Mouse (Mus musculus): ENCODE results near the gene Prr5. TPM values are rescaled to one million over a fixed set of nuclear protein-coding genes. Genes with fewer than 3 reads are reported as not detected.

The Prr5 gene
- 21.0 and 21.4 TPM in 2 replicates for polyA plus RNA-seq (2016; fragmentation: Nextera tagmentation; extraction: Ambion mirVana)

GRCm38 (mm10) chr15:84668938-84669747, at the start of gene Prr5:
TSS of gene Prr5 (plus strand) at chr15:84669620.
- Histone ChIP-seq H3K27ac (no peak within 1 kb of the TSS), H3K9ac (no peak within 1 kb of the TSS), H3K36me3 (no peaks in the 10 kb centered on the region), H3K27me3 (replicated peaks) (peaks cover 10% of the 10 kb centered on the region), H3K9me3 (no peaks in the 10 kb centered on the region), H3K4me2 (replicated peaks) (no peak within 1 kb of the TSS), H3K4me3 (no peak within 1 kb of the TSS), H3K4me1 (peaks cover 28% of the 10 kb centered on the region)
- 80% methylated on average over 14 of the region's 14 CpGs for WGBS
- no peak for ATAC-seq (ENCODE audit: low FRiP score, low read depth)

- Histone ChIP-seq H3K9me3 (no peaks in the 10 kb centered on the region), H3K36me3 (no peaks in the 10 kb centered on the region), H3K4me1 (peaks cover 24% of the 10 kb centered on the region), H3K27ac (no peak overlapping the region), H3K9ac (no peak overlapping the region), H3K4me3 (no peak overlapping the region), H3K4me2 (replicated peaks) (no peak overlapping the region), H3K27me3 (replicated peaks) (0 out of 2 replicates have a peak, but pooled peaks cover 4% of the 10 kb centered on the region)
- 59% methylated on average over 3 of the region's 3 CpGs for WGBS
- ATAC-seq (ENCODE audit: low FRiP score, low read depth), result no peak
Measured at GRCm38 (mm10) chr15:84620028-84620427, 49.4 kb upstream of the Prr5 start.

- no peaks in the 10 kb centered on the region for H3K27me3 ChIP-seq (replicated peaks)
- H3K4me3 ChIP-seq, result no peak overlapping the region
- H3K27ac ChIP-seq, result no peak overlapping the region
- 31% methylated on average over 14 of the region's 14 CpGs for WGBS
- peak; percentile 63; the same call in 1 of the 2 replicates for ATAC-seq (ENCODE audit: low FRiP score, low read depth)
- no peaks in the 10 kb centered on the region for H3K9me3 ChIP-seq
- no peak overlapping the region for H3K9ac ChIP-seq
- H3K36me3 ChIP-seq, result no peaks in the 10 kb centered on the region
- peaks cover 38% of the 10 kb centered on the region for H3K4me1 ChIP-seq
- H3K4me2 ChIP-seq (replicated peaks), result peak overlapping the region; percentile 44
Measured at GRCm38 (mm10) chr15:84621722-84622428, 47.5 kb upstream of the Prr5 start.

- ATAC-seq (ENCODE audit: low FRiP score, low read depth), result no peak
- 62% methylated on average over 9 of the region's 9 CpGs for WGBS
- Histone ChIP-seq H3K27me3 (replicated peaks) (no peaks in the 10 kb centered on the region), H3K4me1 (peaks cover 44% of the 10 kb centered on the region), H3K27ac (no peak overlapping the region), H3K36me3 (no peaks in the 10 kb centered on the region), H3K9ac (no peak overlapping the region), H3K4me2 (replicated peaks) (no peak overlapping the region), H3K9me3 (no peaks in the 10 kb centered on the region), H3K4me3 (no peak overlapping the region)
Measured at GRCm38 (mm10) chr15:84624870-84625269, 44.5 kb upstream of the Prr5 start.

- peak; percentile 25; the same call in 1 of the 2 replicates for ATAC-seq (ENCODE audit: low FRiP score, low read depth)
- Histone ChIP-seq H3K27me3 (replicated peaks) (no peaks in the 10 kb centered on the region), H3K36me3 (no peaks in the 10 kb centered on the region), H3K27ac (no peak overlapping the region), H3K4me1 (peaks cover 42% of the 10 kb centered on the region), H3K4me3 (no peak overlapping the region), H3K4me2 (replicated peaks) (no peak overlapping the region), H3K9me3 (no peaks in the 10 kb centered on the region), H3K9ac (no peak overlapping the region)
- 71% methylated on average over 6 of the region's 6 CpGs for whole genome bisulfite sequencing
Measured at GRCm38 (mm10) chr15:84625712-84626414, 43.6 kb upstream of the Prr5 start.

- no peaks in the 10 kb centered on the region for H3K9me3 ChIP-seq
- no peaks in the 10 kb centered on the region for H3K27me3 ChIP-seq (replicated peaks)
- H3K4me1 ChIP-seq, result peaks cover 31% of the 10 kb centered on the region
- H3K4me2 ChIP-seq (replicated peaks), result no peak overlapping the region
- H3K9ac ChIP-seq, result no peak overlapping the region
- 69% methylated on average over 5 of the region's 5 CpGs for WGBS
- H3K36me3 ChIP-seq, result no peaks in the 10 kb centered on the region
- H3K4me3 ChIP-seq, result no peak overlapping the region
- no peak overlapping the region for H3K27ac ChIP-seq
- ATAC-seq (ENCODE audit: low FRiP score, low read depth), result no peak
Measured at GRCm38 (mm10) chr15:84627308-84627707, 42.1 kb upstream of the Prr5 start.

GRCm38 (mm10) chr15:84629680-84630079, 39.7 kb upstream of the Prr5 start:
- 14% methylated on average over 3 of the region's 3 CpGs for WGBS
- no peak overlapping the region for H3K4me3 ChIP-seq
- H3K9me3 ChIP-seq, result no peaks in the 10 kb centered on the region
- no peaks in the 10 kb centered on the region for H3K27me3 ChIP-seq (replicated peaks)
- H3K9ac ChIP-seq, result no peak overlapping the region
- no peak overlapping the region for H3K4me2 ChIP-seq (replicated peaks)
- H3K27ac ChIP-seq, result no peak overlapping the region
- ATAC-seq (ENCODE audit: low FRiP score, low read depth), result no peak
- H3K36me3 ChIP-seq, result no peaks in the 10 kb centered on the region
- peaks cover 23% of the 10 kb centered on the region for H3K4me1 ChIP-seq

- no peak overlapping the region for H3K9ac ChIP-seq
- under 1% methylated on average over 7 of the region's 7 CpGs for WGBS
- H3K4me2 ChIP-seq (replicated peaks), result no peak overlapping the region
- no peaks in the 10 kb centered on the region for H3K9me3 ChIP-seq
- H3K27ac ChIP-seq, result no peak overlapping the region
- no peaks in the 10 kb centered on the region for H3K27me3 ChIP-seq (replicated peaks)
- peaks cover 6% of the 10 kb centered on the region; the same call in 1 of the 2 replicates for H3K4me1 ChIP-seq
- no peak for ATAC-seq (ENCODE audit: low FRiP score, low read depth)
- H3K36me3 ChIP-seq, result no peaks in the 10 kb centered on the region
- H3K4me3 ChIP-seq, result no peak overlapping the region
Measured at GRCm38 (mm10) chr15:84631560-84631959, 37.9 kb upstream of the Prr5 start.

GRCm38 (mm10) chr15:84634361-84634760, 35.1 kb upstream of the Prr5 start:
- Histone ChIP-seq H3K27ac (no peak overlapping the region), H3K9ac (no peak overlapping the region), H3K4me2 (replicated peaks) (no peak overlapping the region), H3K4me3 (no peak overlapping the region), H3K27me3 (replicated peaks) (no peaks in the 10 kb centered on the region), H3K36me3 (no peaks in the 10 kb centered on the region), H3K4me1 (no peaks in the 10 kb centered on the region), H3K9me3 (no peaks in the 10 kb centered on the region)
- WGBS, result 54% methylated on average over 3 of the region's 3 CpGs
- ATAC-seq (ENCODE audit: low FRiP score, low read depth), result no peak

- no peaks in the 10 kb centered on the region for H3K27me3 ChIP-seq (replicated peaks)
- no peaks in the 10 kb centered on the region for H3K36me3 ChIP-seq
- no peaks in the 10 kb centered on the region for H3K9me3 ChIP-seq
- no peak overlapping the region for H3K4me2 ChIP-seq (replicated peaks)
- H3K27ac ChIP-seq, result no peak overlapping the region
- no peak for ATAC-seq (ENCODE audit: low FRiP score, low read depth)
- H3K4me3 ChIP-seq, result no peak overlapping the region
- no peak overlapping the region for H3K9ac ChIP-seq
- peaks cover 5% of the 10 kb centered on the region for H3K4me1 ChIP-seq
Measured at GRCm38 (mm10) chr15:84638405-84638804, 31.0 kb upstream of the Prr5 start.

GRCm38 (mm10) chr15:84639072-84639450, 30.4 kb upstream of the Prr5 start:
- ATAC-seq (ENCODE audit: low FRiP score, low read depth), result no peak
- H3K9ac ChIP-seq, result no peak overlapping the region
- no peaks in the 10 kb centered on the region for H3K9me3 ChIP-seq
- no peaks in the 10 kb centered on the region for H3K36me3 ChIP-seq
- WGBS, result 70% methylated on average over 5 of the region's 5 CpGs
- no peak overlapping the region for H3K27ac ChIP-seq
- no peak overlapping the region for H3K4me3 ChIP-seq
- H3K4me1 ChIP-seq, result peaks cover 5% of the 10 kb centered on the region
- no peaks in the 10 kb centered on the region for H3K27me3 ChIP-seq (replicated peaks)
- H3K4me2 ChIP-seq (replicated peaks), result no peak overlapping the region

- H3K4me2 ChIP-seq (replicated peaks), result no peak overlapping the region
- no peaks in the 10 kb centered on the region for H3K27me3 ChIP-seq (replicated peaks)
- no peak overlapping the region for H3K4me3 ChIP-seq
- H3K9me3 ChIP-seq, result no peaks in the 10 kb centered on the region
- H3K4me1 ChIP-seq, result peaks cover 5% of the 10 kb centered on the region
- no peak overlapping the region for H3K27ac ChIP-seq
- 61% methylated on average over 6 of the region's 6 CpGs for WGBS
- no peaks in the 10 kb centered on the region for H3K36me3 ChIP-seq
- ATAC-seq (ENCODE audit: low FRiP score, low read depth), result no peak
- H3K9ac ChIP-seq, result no peak overlapping the region
Measured at GRCm38 (mm10) chr15:84639451-84640136, 29.8 kb upstream of the Prr5 start.
